Mouse (Mus musculus) forebrain, embryonic 12.5 days (tissue): Measurements from ENCODE around the gene Cldn4. TPM values are rescaled to one million over a fixed set of nuclear protein-coding genes. Genes with fewer than 3 reads are reported as not detected.

Experiments
- ATAC-seq: fragments of 200-750 bp; cut with Nextera tagmentation; 2 replicates; pipeline ENCODE4 v1.8.0; 2017; ENCODE audit warnings: moderate TSS enrichment; ENCODE audit not compliant: low FRiP score
- H3K27ac ChIP-seq: fragments of 300-500 bp; sonication (generic); 2 replicates; pipeline ENCODE4 v1.5.1; 2016; ENCODE audit warnings: mild to moderate bottlenecking
- H3K27me3 ChIP-seq: fragments of 300-500 bp; sonication (generic); 2 replicates; pipeline ENCODE4 v1.6.1; 2016; ENCODE audit warnings: mild to moderate bottlenecking
- H3K36me3 ChIP-seq: fragments of 300-500 bp; sonication (generic); replicated peaks from 2 replicates; pipeline ENCODE4 v1.6.1; 2016; ENCODE audit warnings: mild to moderate bottlenecking
- H3K4me1 ChIP-seq: fragments of 300-500 bp; sonication (generic); 2 replicates; pipeline ENCODE4 v1.6.1; 2016
- H3K4me2 ChIP-seq: fragments of 300-500 bp; sonication (generic); 2 replicates; pipeline ENCODE4 v1.6.1; 2016; ENCODE audit warnings: mild to moderate bottlenecking, moderate library complexity
- H3K4me3 ChIP-seq: fragments of 300-500 bp; sonication (generic); replicated peaks from 2 replicates; pipeline ENCODE4 v1.5.1; 2016; ENCODE audit warnings: mild to moderate bottlenecking
- H3K9ac ChIP-seq: fragments of 300-500 bp; sonication (generic); 2 replicates; pipeline ENCODE4 v1.6.1; 2016; ENCODE audit warnings: mild to moderate bottlenecking
- H3K9me3 ChIP-seq: fragments of 300-500 bp; sonication (generic); 2 replicates; pipeline ENCODE4 v1.6.1; 2016
- WGBS: fragments of 180-500 bp; shearing (Covaris S2); methylation state at CpG from one replicate; pipeline ENCODE4 v1.1.7; 2016; 5-methylcytosine and 5-hydroxymethylcytosine counted together
- polyA plus RNA-seq: library from polyadenylated mRNA; unstranded; fragments of >200 nt; fragmentation: Nextera tagmentation; extraction: Ambion mirVana; gene quantifications from 2 replicates; pipeline ENCODE4 v1.2.1, GENCODE M21; 2016

Gene Cldn4
- polyA plus RNA-seq = 2.0 and 2.8 TPM in 2 replicates

- no peak for ATAC-seq
- peak within 1 kb of the TSS; percentile 31 for H3K4me2 ChIP-seq
- no peaks in the 10 kb centered on the region for H3K36me3 ChIP-seq
- peaks cover 8% of the 10 kb centered on the region for H3K4me1 ChIP-seq
- H3K27me3 ChIP-seq = peaks cover 51% of the 10 kb centered on the region
- no peak within 1 kb of the TSS for H3K27ac ChIP-seq
- H3K4me3 ChIP-seq = peak within 1 kb of the TSS; percentile 7; the same call in 1 of the 2 replicates
- H3K9me3 ChIP-seq = no peaks in the 10 kb centered on the region
- WGBS = 8% methylated on average over 11 of the region's 11 CpGs
- no peak within 1 kb of the TSS for H3K9ac ChIP-seq
Measured at GRCm38 (mm10) chr5:134946857-134947255, at the start of gene Cldn4. TSS of gene Cldn4 (minus strand) at chr5:134946934.

GRCm38 (mm10) chr5:134992566-134992965 lies 45.8 kb upstream of the Cldn4 start:
- Histone ChIP-seq H3K9me3 (no peaks in the 10 kb centered on the region), H3K36me3 (no peaks in the 10 kb centered on the region), H3K27ac (no peak overlapping the region), H3K9ac (no peak overlapping the region), H3K27me3 (peaks cover 28% of the 10 kb centered on the region), H3K4me1 (peaks cover under 1% of the 10 kb centered on the region; the same call in 1 of the 2 replicates), H3K4me2 (no peak overlapping the region), H3K4me3 (no peak overlapping the region)
- no peak for ATAC-seq
- WGBS = 94% methylated on average over 5 of the region's 5 CpGs

- ATAC-seq = no peak
- 74% methylated on average over 6 of the region's 6 CpGs for WGBS
- Histone ChIP-seq H3K4me2 (no peak overlapping the region), H3K9ac (no peak overlapping the region), H3K9me3 (no peaks in the 10 kb centered on the region), H3K4me3 (no peak overlapping the region), H3K27me3 (peaks cover 57% of the 10 kb centered on the region), H3K27ac (no peak overlapping the region), H3K4me1 (peaks cover 24% of the 10 kb centered on the region), H3K36me3 (no peaks in the 10 kb centered on the region)
Measured at GRCm38 (mm10) chr5:134989741-134990140, 43.0 kb upstream of the Cldn4 start.

GRCm38 (mm10) chr5:134989166-134989565 lies 42.4 kb upstream of the Cldn4 start:
- no peak overlapping the region for H3K9ac ChIP-seq
- ATAC-seq = no peak
- no peak overlapping the region for H3K27ac ChIP-seq
- no peak overlapping the region for H3K4me3 ChIP-seq
- no peaks in the 10 kb centered on the region for H3K9me3 ChIP-seq
- no peaks in the 10 kb centered on the region for H3K36me3 ChIP-seq
- no peak overlapping the region for H3K4me2 ChIP-seq
- WGBS = 81% methylated on average over 11 of the region's 11 CpGs
- peaks cover 26% of the 10 kb centered on the region for H3K4me1 ChIP-seq
- H3K27me3 ChIP-seq = peaks cover 62% of the 10 kb centered on the region

GRCm38 (mm10) chr5:134986298-134987268 lies 39.8 kb upstream of the Cldn4 start:
- H3K27me3 ChIP-seq = peaks cover 65% of the 10 kb centered on the region
- no peaks in the 10 kb centered on the region for H3K36me3 ChIP-seq
- ATAC-seq = no peak
- H3K9me3 ChIP-seq = no peaks in the 10 kb centered on the region
- H3K9ac ChIP-seq = 0 out of 2 replicates have a peak overlapping the region, but pooled peaks have one; percentile 4
- H3K27ac ChIP-seq = 0 out of 2 replicates have a peak overlapping the region, but pooled peaks have one; percentile 1
- H3K4me2 ChIP-seq = peak overlapping the region; percentile 44
- H3K4me3 ChIP-seq = peak overlapping the region; percentile 25
- H3K4me1 ChIP-seq = peaks cover 33% of the 10 kb centered on the region
- 2% methylated on average over 79 of the region's 79 CpGs for WGBS

- peaks cover 65% of the 10 kb centered on the region for H3K27me3 ChIP-seq
- 0 out of 2 replicates have a peak, but pooled peaks have one; percentile 33 for ATAC-seq
- 0 out of 2 replicates have a peak within 1 kb of the TSS, but pooled peaks have one; percentile 4 for H3K9ac ChIP-seq
- peaks cover 33% of the 10 kb centered on the region for H3K4me1 ChIP-seq
- H3K36me3 ChIP-seq = no peaks in the 10 kb centered on the region
- H3K4me2 ChIP-seq = peak within 1 kb of the TSS; percentile 44
- 2% methylated on average over 25 of the region's 25 CpGs for WGBS
- H3K27ac ChIP-seq = 0 out of 2 replicates have a peak within 1 kb of the TSS, but pooled peaks have one; percentile 1
- H3K9me3 ChIP-seq = no peaks in the 10 kb centered on the region
- peak within 1 kb of the TSS; percentile 25 for H3K4me3 ChIP-seq
Measured at GRCm38 (mm10) chr5:134985633-134986297, 39.0 kb upstream of the Cldn4 start, which contains the start of gene Cldn3. TSS of gene Cldn3 (plus strand) at chr5:134986214.

GRCm38 (mm10) chr5:134983771-134984170 lies 37.0 kb upstream of the Cldn4 start:
- Histone ChIP-seq H3K27ac (no peak overlapping the region), H3K27me3 (peaks cover 48% of the 10 kb centered on the region), H3K9me3 (no peaks in the 10 kb centered on the region), H3K4me3 (no peak overlapping the region), H3K4me1 (peaks cover 33% of the 10 kb centered on the region), H3K4me2 (no peak overlapping the region), H3K36me3 (no peaks in the 10 kb centered on the region), H3K9ac (no peak overlapping the region)
- WGBS = 5% methylated on average over 3 of the region's 3 CpGs
- no peak for ATAC-seq

GRCm38 (mm10) chr5:134983111-134983510 lies 36.4 kb upstream of the Cldn4 start:
- H3K36me3 ChIP-seq = no peaks in the 10 kb centered on the region
- no peak for ATAC-seq
- 100% methylated on average over 1 of the region's 1 CpGs for WGBS
- H3K4me3 ChIP-seq = no peak overlapping the region
- no peak overlapping the region for H3K9ac ChIP-seq
- H3K27ac ChIP-seq = no peak overlapping the region
- H3K9me3 ChIP-seq = no peaks in the 10 kb centered on the region
- no peak overlapping the region for H3K4me2 ChIP-seq
- peaks cover 45% of the 10 kb centered on the region for H3K27me3 ChIP-seq
- peaks cover 33% of the 10 kb centered on the region for H3K4me1 ChIP-seq

- WGBS = 71% methylated on average over 10 of the region's 10 CpGs
- no peak overlapping the region for H3K4me3 ChIP-seq
- no peak overlapping the region for H3K27ac ChIP-seq
- peaks cover 25% of the 10 kb centered on the region for H3K27me3 ChIP-seq
- H3K9me3 ChIP-seq = no peaks in the 10 kb centered on the region
- no peak overlapping the region for H3K4me2 ChIP-seq
- ATAC-seq = no peak
- H3K36me3 ChIP-seq = no peaks in the 10 kb centered on the region
- H3K4me1 ChIP-seq = peaks cover 18% of the 10 kb centered on the region
- no peak overlapping the region for H3K9ac ChIP-seq
Measured at GRCm38 (mm10) chr5:134981149-134981548, 34.4 kb upstream of the Cldn4 start.

- H3K27me3 ChIP-seq = peaks cover 3% of the 10 kb centered on the region; the same call in 1 of the 2 replicates
- H3K27ac ChIP-seq = no peak overlapping the region
- no peak overlapping the region for H3K4me3 ChIP-seq
- H3K9ac ChIP-seq = no peak overlapping the region
- H3K36me3 ChIP-seq = no peaks in the 10 kb centered on the region
- H3K9me3 ChIP-seq = no peaks in the 10 kb centered on the region
- 86% methylated on average over 4 of the region's 4 CpGs for WGBS
- ATAC-seq = no peak
- H3K4me2 ChIP-seq = no peak overlapping the region
- no peaks in the 10 kb centered on the region for H3K4me1 ChIP-seq
Measured at GRCm38 (mm10) chr5:134977837-134978236, 31.1 kb upstream of the Cldn4 start.

- H3K27ac ChIP-seq = no peak overlapping the region
- H3K36me3 ChIP-seq = no peaks in the 10 kb centered on the region
- no peaks in the 10 kb centered on the region for H3K4me1 ChIP-seq
- H3K9ac ChIP-seq = no peak overlapping the region
- WGBS = 85% methylated on average over 14 of the region's 14 CpGs
- H3K27me3 ChIP-seq = peaks cover 3% of the 10 kb centered on the region; the same call in 1 of the 2 replicates
- H3K9me3 ChIP-seq = no peaks in the 10 kb centered on the region
- no peak overlapping the region for H3K4me2 ChIP-seq
- ATAC-seq = no peak
- H3K4me3 ChIP-seq = no peak overlapping the region
Measured at GRCm38 (mm10) chr5:134976577-134977250, 30.0 kb upstream of the Cldn4 start.
